Mouse (Mus musculus) lung, embryonic 15.5 days (tissue): ENCODE data around the gene Gas2l2. TPM values are rescaled to one million over a fixed set of nuclear protein-coding genes. Genes with fewer than 3 reads are reported as not detected.

Source experiments
- ATAC-seq: fragments of 200-750 bp; cut with Nextera tagmentation; 2 replicates; pipeline ENCODE4 v1.8.0; 2017; ENCODE audit warnings: moderate number of reproducible peaks, borderline replicate concordance; ENCODE audit not compliant: low FRiP score, low TSS enrichment; ENCODE audit errors: extremely low read depth
- H3K27ac ChIP-seq: fragments of 300-500 bp; sonication (generic); 2 replicates; pipeline ENCODE4 v1.5.1; 2015; ENCODE audit warnings: moderate library complexity, mild to moderate bottlenecking, inconsistent platforms
- H3K27me3 ChIP-seq: fragments of 300-500 bp; sonication (generic); 2 replicates; pipeline ENCODE4 v1.6.1; 2015; ENCODE audit warnings: inconsistent platforms
- H3K36me3 ChIP-seq: fragments of 300-500 bp; sonication (generic); 2 replicates; pipeline ENCODE4 v1.6.1; 2015; ENCODE audit warnings: inconsistent platforms
- H3K4me1 ChIP-seq: fragments of 300-500 bp; sonication (generic); 2 replicates; pipeline ENCODE4 v1.6.1; 2015; ENCODE audit warnings: inconsistent platforms
- H3K4me2 ChIP-seq: fragments of 300-500 bp; sonication (generic); 2 replicates; pipeline ENCODE4 v1.6.1; 2015; ENCODE audit warnings: inconsistent platforms, mild to moderate bottlenecking, moderate library complexity
- H3K4me3 ChIP-seq: fragments of 300-500 bp; sonication (generic); 2 replicates; pipeline ENCODE4 v1.5.1; 2015; ENCODE audit warnings: mild to moderate bottlenecking, inconsistent platforms
- H3K9ac ChIP-seq: fragments of 300-500 bp; sonication (generic); 2 replicates; pipeline ENCODE4 v1.6.1; 2015; ENCODE audit warnings: inconsistent platforms
- H3K9me3 ChIP-seq: fragments of 300-500 bp; sonication (generic); 2 replicates; pipeline ENCODE4 v1.6.1; 2016; ENCODE audit warnings: inconsistent platforms
- WGBS: fragments of 180-500 bp; shearing (Covaris S2); methylation state at CpG from one replicate; pipeline ENCODE4 v1.1.7; 2015; 5-methylcytosine and 5-hydroxymethylcytosine counted together
- polyA plus RNA-seq: library from polyadenylated mRNA; unstranded; fragments of >200 nt; fragmentation: Nextera tagmentation; extraction: Ambion mirVana; gene quantifications from 2 replicates; pipeline ENCODE4 v1.2.1, GENCODE M21; 2015

Gas2l2 gene
- polyA plus RNA-seq, 1 experiment from 2014 or later = 0.32 TPM

GRCm38 (mm10) chr11:83382876-83383531 lies 46.3 kb downstream of the Gas2l2 start:
- Histone ChIP-seq H3K9me3 (no peaks in the 10 kb centered on the region), H3K4me3 (no peak overlapping the region), H3K27ac (no peak overlapping the region), H3K9ac (no peak overlapping the region), H3K4me1 (no peaks in the 10 kb centered on the region), H3K4me2 (no peak overlapping the region), H3K27me3 (no peaks in the 10 kb centered on the region), H3K36me3 (peaks cover 2% of the 10 kb centered on the region; the same call in 1 of the 2 replicates)
- ATAC-seq = no peak
- WGBS = 78% methylated on average over 9 of the region's 9 CpGs

GRCm38 (mm10) chr11:83379745-83380341 lies 49.4 kb downstream of the Gas2l2 start:
- Histone ChIP-seq H3K4me3 (no peak overlapping the region), H3K4me1 (no peaks in the 10 kb centered on the region)
- 65% methylated on average over 7 of the region's 7 CpGs for WGBS

More at GRCm38 (mm10) chr11:83379745-83380341, 49.4 kb downstream of the Gas2l2 start:
- Histone ChIP-seq H3K36me3 (peaks cover 8% of the 10 kb centered on the region; the same call in 1 of the 2 replicates), H3K4me2 (no peak overlapping the region), H3K9me3 (no peaks in the 10 kb centered on the region), H3K27me3 (no peaks in the 10 kb centered on the region), H3K9ac (no peak overlapping the region), H3K27ac (no peak overlapping the region)
- ATAC-seq = no peak

Other genes starting within 250 kb of the Gas2l2 start
- gene Slfn3, start 238.1 kb downstream of the Gas2l2 start, polyA plus RNA-seq = 0.94 and 1.4 TPM in 2 replicates
- gene Slfn14, start 142.7 kb downstream of the Gas2l2 start, polyA plus RNA-seq = 0.27 and 0.53 TPM in 2 replicates
- gene Ap2b1, start 130.4 kb downstream of the Gas2l2 start, polyA plus RNA-seq = 53.1 and 55.7 TPM in 2 replicates
- 12.1 and 12.3 TPM in 2 replicates for gene Pex12, start 126.9 kb downstream of the Gas2l2 start, polyA plus RNA-seq
- gene Rasl10b, start 20.3 kb downstream of the Gas2l2 start, polyA plus RNA-seq = 1.3 and 1.8 TPM in 2 replicates
- 0.18 and 0.29 TPM in 2 replicates for gene 1700020L24Rik, start 8.2 kb upstream of the Gas2l2 start, polyA plus RNA-seq
- gene Mmp28, start 33.6 kb upstream of the Gas2l2 start, polyA plus RNA-seq = 2.5 and 2.7 TPM in 2 replicates
- 11.0 and 11.3 TPM in 2 replicates for gene Taf15, start 43.6 kb upstream of the Gas2l2 start, polyA plus RNA-seq
- gene Heatr9, start 92.7 kb upstream of the Gas2l2 start, polyA plus RNA-seq = not detected in 2 replicates
- gene Ccl5, start 101.1 kb upstream of the Gas2l2 start, polyA plus RNA-seq = 0.82 TPM in 1 of 2 replicates, not detected in the other
- 4.9 and 5.4 TPM in 2 replicates for gene Ccl9, start 149.2 kb upstream of the Gas2l2 start, polyA plus RNA-seq
- 8.1 and 9.2 TPM in 2 replicates for gene Ccl6, start 163.6 kb upstream of the Gas2l2 start, polyA plus RNA-seq
- not detected in 2 replicates for gene Rpl9-ps1, start 216.2 kb upstream of the Gas2l2 start, polyA plus RNA-seq
- 1.1 and 1.2 TPM in 2 replicates for gene Ccl3, start 219.9 kb upstream of the Gas2l2 start, polyA plus RNA-seq
- 0.56 TPM in 1 of 2 replicates, not detected in the other for gene Ccl4, start 233.1 kb upstream of the Gas2l2 start, polyA plus RNA-seq